Mouse (Mus musculus) olfactory bulb, adult 2 months (tissue): ENCODE results near the gene Ppm1n. TPM values are rescaled to one million over a fixed set of nuclear protein-coding genes. Genes with fewer than 3 reads are reported as not detected.

ENCODE experiments used
- H3K27ac ChIP-seq: fragments of 200-500 bp; 2 replicates; pipeline ENCODE4 v1.5.1; 2012; ENCODE audit warnings: low read depth, low read length; ENCODE audit not compliant: insufficient read depth
- H3K4me1 ChIP-seq: fragments of 200-500 bp; 2 replicates; pipeline ENCODE4 v1.6.1; 2012; ENCODE audit warnings: low read length; ENCODE audit not compliant: control insufficient read depth, insufficient read depth
- H3K4me3 ChIP-seq: fragments of 200-500 bp; 2 replicates; pipeline ENCODE4 v1.5.1; 2012; ENCODE audit warnings: mild to moderate bottlenecking, low read depth, low read length, moderate library complexity; ENCODE audit not compliant: insufficient read depth
- CTCF ChIP-seq: fragments of 200-500 bp; IDR thresholded peaks from 2 replicates; pipeline ENCODE4 v1.5.1; 2012; ENCODE audit warnings: low read depth, mild to moderate bottlenecking, low read length, moderate library complexity; ENCODE audit not compliant: insufficient read depth
- POLR2A ChIP-seq: fragments of 200-500 bp; IDR thresholded peaks from 2 replicates; pipeline ENCODE4 v1.6.1; 2012; ENCODE audit warnings: mild to moderate bottlenecking, low read depth, low read length, moderate library complexity; ENCODE audit not compliant: insufficient read depth
- WGBS: fragments of 180-500 bp; shearing (Covaris S2); methylation state at CpG from one replicate; pipeline ENCODE4 v1.1.7; 2018; 5-methylcytosine and 5-hydroxymethylcytosine counted together
- polyA plus RNA-seq: library from polyadenylated mRNA; stranded (reverse); fragments of >200 nt; gene quantifications from 2 replicates; pipeline ENCODE4 v1.2.4, GENCODE M21; 2012; ENCODE audit warnings: low replicate concordance; ENCODE audit not compliant: missing spikeins, insufficient read depth, insufficient read length

Ppm1n gene
- polyA plus RNA-seq, 1 experiment: not detected

GRCm38 (mm10) chr7:19320637-19321036 is 40.8 kb upstream of the Ppm1n start:
- Histone ChIP-seq H3K4me1 (peaks cover 7% of the 10 kb centered on the region), H3K27ac (no peak overlapping the region), H3K4me3 (peak overlapping the region; percentile 81)
- WGBS: 40% methylated on average over 7 of the region's 7 CpGs
- TF ChIP-seq CTCF (no peak), POLR2A (no peak)

GRCm38 (mm10) chr7:19319906-19320305 is 40.0 kb upstream of the Ppm1n start:
- TF ChIP-seq POLR2A (peak; percentile 81), CTCF (peak; percentile 45; the same call in 1 of the 2 replicates)
- 0% methylated on average over 41 of the region's 41 CpGs for WGBS
- Histone ChIP-seq H3K4me3 (peak overlapping the region; percentile 81), H3K4me1 (peaks cover 7% of the 10 kb centered on the region), H3K27ac (peak overlapping the region; percentile 92)

- peak overlapping the region; percentile 81 for H3K4me3 ChIP-seq
- WGBS: 8% methylated on average over 9 of the region's 9 CpGs
- TF ChIP-seq POLR2A (no peak), CTCF (no peak)
- peaks cover 7% of the 10 kb centered on the region for H3K4me1 ChIP-seq
- peak overlapping the region; percentile 92 for H3K27ac ChIP-seq
These were observed 39.6 kb upstream of the Ppm1n start for GRCm38 (mm10) chr7:19319458-19319857.

- WGBS: 79% methylated on average over 7 of the region's 7 CpGs
- TF ChIP-seq CTCF: no peak
- TF ChIP-seq POLR2A: no peak
- Histone ChIP-seq H3K4me3 (no peak overlapping the region), H3K4me1 (peaks cover 7% of the 10 kb centered on the region), H3K27ac (no peak overlapping the region)
These were observed 38.8 kb upstream of the Ppm1n start for GRCm38 (mm10) chr7:19318676-19319075.

- no peak overlapping the region for H3K4me3 ChIP-seq
- WGBS: 75% methylated on average over 2 of the region's 2 CpGs
- peaks cover 7% of the 10 kb centered on the region for H3K4me1 ChIP-seq
- no peak for TF ChIP-seq POLR2A
- no peak for TF ChIP-seq CTCF
- H3K27ac ChIP-seq: no peak overlapping the region
These were observed 38.3 kb upstream of the Ppm1n start for GRCm38 (mm10) chr7:19318201-19318600.

DNA sequence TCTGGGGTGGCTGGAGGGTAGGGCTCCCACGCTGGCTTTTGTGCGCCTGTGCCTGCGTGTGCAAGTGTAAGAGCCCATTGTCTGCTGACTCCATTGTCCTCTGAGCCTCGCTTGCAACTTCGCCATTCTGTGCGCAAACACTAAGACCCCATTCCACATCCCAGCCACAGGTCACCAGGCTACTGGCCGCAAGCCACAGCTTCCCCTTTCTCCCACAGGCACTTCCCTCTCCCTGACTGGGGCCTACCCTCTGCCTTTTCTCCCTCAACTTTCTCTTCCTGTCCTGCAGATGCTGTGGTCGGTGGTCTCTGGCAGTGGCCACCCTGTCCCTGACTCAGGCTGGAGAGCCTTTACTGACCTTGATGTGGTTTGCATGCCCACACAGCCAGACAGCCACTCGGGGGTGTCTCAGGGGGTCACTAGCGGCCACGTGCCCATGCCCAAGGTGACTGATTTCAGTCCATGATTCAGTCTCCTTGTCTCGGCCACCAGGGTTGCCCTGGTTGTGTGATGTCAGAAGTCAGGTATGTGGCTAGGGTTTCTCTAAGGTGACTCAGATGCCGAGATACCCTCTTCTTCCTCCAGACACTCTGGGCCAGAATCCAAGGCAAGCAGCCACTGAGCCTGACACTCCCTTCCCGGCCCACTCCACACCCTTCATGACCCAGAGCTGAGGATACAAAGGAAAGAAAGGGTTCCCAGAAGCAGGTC is 36.7 kb upstream of the Ppm1n start:
- TF ChIP-seq POLR2A (no peak), CTCF (no peak)
- Histone ChIP-seq H3K4me1 (peaks cover 7% of the 10 kb centered on the region), H3K4me3 (no peak overlapping the region), H3K27ac (no peak overlapping the region)
- 57% methylated on average over 14 of the region's 14 CpGs for WGBS

DNA sequence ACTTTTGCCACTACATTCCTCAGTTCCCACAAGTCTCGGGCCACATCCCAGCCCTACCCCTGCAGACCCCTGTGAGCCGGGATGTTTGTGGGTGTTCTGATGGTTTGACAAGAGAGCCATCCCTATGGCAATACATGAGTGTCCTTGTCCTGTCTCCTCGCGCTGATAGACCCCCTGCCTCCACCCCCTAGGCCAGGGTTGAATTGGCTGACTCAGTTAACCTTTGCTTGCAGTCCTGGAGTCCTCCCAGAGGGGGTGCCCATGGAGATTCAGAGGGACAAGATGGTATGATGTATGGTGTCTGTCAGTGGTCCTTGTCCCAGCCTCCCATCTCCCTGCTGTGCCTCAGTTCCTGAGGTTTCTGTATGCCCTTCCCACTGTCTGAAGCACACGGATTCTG is 34.2 kb upstream of the Ppm1n start:
- Histone ChIP-seq H3K27ac (no peak overlapping the region), H3K4me1 (0 out of 2 replicates have a peak, but pooled peaks cover 6% of the 10 kb centered on the region), H3K4me3 (no peak overlapping the region)
- TF ChIP-seq CTCF: no peak
- no peak for TF ChIP-seq POLR2A
- 44% methylated on average over 5 of the region's 5 CpGs for WGBS

GRCm38 (mm10) chr7:19311991-19312390 is 32.1 kb upstream of the Ppm1n start:
- H3K27ac ChIP-seq: no peak overlapping the region
- 32% methylated on average over 4 of the region's 4 CpGs for WGBS
- H3K4me3 ChIP-seq: no peak overlapping the region
- peaks cover 14% of the 10 kb centered on the region for H3K4me1 ChIP-seq
- no peak for TF ChIP-seq CTCF

DNA sequence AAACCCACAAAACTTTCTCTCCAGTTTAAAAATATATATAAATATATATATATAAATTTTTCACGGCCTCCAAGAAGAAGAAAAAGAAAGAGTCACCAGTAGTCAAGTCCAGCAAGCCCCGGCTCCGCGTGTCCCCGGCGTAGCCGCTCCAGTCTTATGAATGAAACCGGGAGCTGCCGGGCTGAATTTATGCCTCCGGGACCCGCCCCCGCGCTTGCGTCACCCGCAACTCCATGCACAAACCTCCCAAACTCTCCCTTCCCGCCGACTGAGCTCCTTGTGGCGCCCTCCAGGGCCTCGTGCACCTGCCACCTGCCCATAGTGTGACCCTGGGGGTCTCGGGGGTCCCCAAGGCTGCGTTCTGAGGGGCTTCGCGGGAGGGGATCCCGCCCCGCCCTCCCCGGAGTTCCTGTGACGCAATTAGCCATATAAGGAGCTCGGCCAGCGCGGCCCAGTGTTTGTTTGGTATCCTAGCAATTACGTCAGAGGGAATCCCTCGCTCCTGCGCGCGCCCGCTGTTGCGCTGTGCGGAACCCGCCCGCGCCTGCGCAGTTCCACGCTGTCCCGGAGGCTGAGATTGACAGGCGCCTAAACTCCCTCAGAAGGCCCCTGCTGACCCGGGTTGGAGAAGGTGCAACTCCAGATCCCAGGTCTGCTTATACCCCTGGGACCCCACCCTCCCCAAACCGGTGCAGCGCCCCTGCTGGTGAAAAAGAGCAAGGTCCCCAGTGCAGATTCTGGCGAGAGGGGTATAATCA is 30.2 kb upstream of the Ppm1n start, which contains the start of gene Fosb:
Gene Fosb, minus strand, starts transcription at position 168 of the 758 bp plus-strand sequence.
- under 1% methylated on average over 49 of the region's 49 CpGs for WGBS
- TF ChIP-seq CTCF: peak; percentile 64; the same call in 1 of the 2 replicates
- TF ChIP-seq POLR2A: peak; percentile 26; the same call in 1 of the 2 replicates
- peak within 1 kb of the TSS; percentile 87 for H3K4me3 ChIP-seq
- H3K4me1 ChIP-seq: peaks cover 21% of the 10 kb centered on the region
- H3K27ac ChIP-seq: peak within 1 kb of the TSS; percentile 91
